In genomic region chr6:88215797-88216196, GRCm38 (mm10) we compare ENCODE assay signal across 24 mouse cellular contexts. TPM values are rescaled to one million over a fixed set of nuclear protein-coding genes. Genes with fewer than 3 reads are reported as not detected.
"Had no signal": no experiment of that assay in that cellular context is flagged by ENCODE, and none has a peak within 500 bp of the region (broad histone marks: within the 10 kb centered on the region; RNA-seq: fewer than 3 reads in every experiment).

No protein-coding gene starts in this region.

- DNase-seq: kidney, adult 11 months; kidney, adult 8-10 months; kidney, postnatal 25 days; layer of hippocampus, postnatal 36 days; liver, embryonic 13.5 days; lung, adult 2 months; lung, postnatal 14 days; lung, postnatal 4 days; midbrain, embryonic 14.5 days; thymus, postnatal 25 days had no signal

- H3K9ac ChIP-seq: liver, embryonic 13.5 days had no signal

- H3K4me2 ChIP-seq: liver, embryonic 13.5 days; midbrain, embryonic 11.5 days had no signal

- H3K27ac ChIP-seq: left cerebral cortex, adult 2 months; liver, embryonic 13.5 days had no signal

- H3K4me3 ChIP-seq: left cerebral cortex, adult 2 months; liver, embryonic 13.5 days had no signal

- H3K36me3 ChIP-seq: liver, embryonic 13.5 days had no signal

RNA-seq across cellular contexts. Expression of gene Dnajb8, which starts 6.3 kb away (rescaled TPM):
- polyA plus RNA-seq: limb, embryonic 11.5 days; limb, embryonic 14.5 days; liver, adult 2 months; liver, embryonic 13.5 days; liver, embryonic 16.5 days; lung, adult 2 months; lung, embryonic 16.5 days; midbrain, embryonic 11.5 days; midbrain, embryonic 14.5 days; midbrain, postnatal 0 days; neural tube, embryonic 11.5 days; neural tube, embryonic 14.5 days; small intestine, adult 2 months; spleen, adult 2 months; stomach, embryonic 16.5 days; thymus, postnatal 0 days had no signal
